Mouse (Mus musculus) CH12.LX (cell line): ENCODE measurements around the gene Myo1d. TPM values are rescaled to one million over a fixed set of nuclear protein-coding genes. Genes with fewer than 3 reads are reported as not detected.

Experiments used
- DNase-seq: peaks from one replicate; pipeline ENCODE4 v3.0.0-alpha.2; 2013; ENCODE audit errors: extremely low read depth
- H3K27ac ChIP-seq: 2 replicates; pipeline ENCODE4 v1.5.1; 2012; ENCODE audit warnings: low read depth, mild to moderate bottlenecking, control low read depth, moderate library complexity; ENCODE audit not compliant: insufficient read depth
- H3K27me3 ChIP-seq: replicated peaks from 2 replicates; pipeline ENCODE3; 2012; ENCODE audit warnings: inconsistent platforms
- H3K36me3 ChIP-seq, 2 experiments: replicated peaks in 1 of 2; 2 replicates each; pipeline versions ENCODE3 to v1.6.1; 2012; ENCODE audit warnings: inconsistent platforms in 1 of 2, low read length in 1 of 2, mild to moderate bottlenecking in 1 of 2, mixed read lengths in 1 of 2, moderate library complexity in 1 of 2; ENCODE audit not compliant: control insufficient read depth in 1 of 2, insufficient read depth in 1 of 2
- H3K4me1 ChIP-seq, 2 experiments: 2 replicates each; pipeline ENCODE4 v1.6.1; 2012; ENCODE audit warnings: inconsistent platforms in 1 of 2, moderate library complexity in 1 of 2; ENCODE audit not compliant: insufficient read depth in 2 of 2, control insufficient read depth in 1 of 2
- H3K4me2 ChIP-seq: 2 replicates; pipeline ENCODE4 v1.6.1; 2012; ENCODE audit warnings: low read depth, mild to moderate bottlenecking, control low read depth; ENCODE audit not compliant: poor library complexity, insufficient read depth, severe bottlenecking
- H3K4me3 ChIP-seq, 3 experiments: fragments of 150-350 bp in 1 of 3; sonication (generic) in 1 of 3; replicated peaks in 1 of 3; 2 replicates each; pipeline versions ENCODE3 to v1.5.1; 2011 to 2012; ENCODE audit warnings: low read depth in 2 of 3, low read length in 2 of 3, mild to moderate bottlenecking in 2 of 3, moderate library complexity in 2 of 3, control low read depth in 1 of 3, improper control_type of control experiment in 1 of 3, inconsistent platforms in 1 of 3, mixed read lengths in 1 of 3; ENCODE audit not compliant: poor library complexity in 1 of 3
- H3K79me2 ChIP-seq: replicated peaks from 2 replicates; pipeline ENCODE4 v1.6.1; 2012; ENCODE audit warnings: mild to moderate bottlenecking, moderate library complexity; ENCODE audit not compliant: control insufficient read depth, poor library complexity, insufficient read depth, severe bottlenecking; ENCODE audit errors: extremely low read depth
- H3K9ac ChIP-seq: 2 replicates; pipeline ENCODE4 v1.6.1; 2012; ENCODE audit warnings: low read depth, mild to moderate bottlenecking, control low read depth, moderate library complexity; ENCODE audit not compliant: insufficient read depth
- H3K9me3 ChIP-seq: replicated peaks from 2 replicates; pipeline ENCODE3; 2012; ENCODE audit warnings: low read length, inconsistent platforms, mixed read lengths
- CHD2 ChIP-seq: IDR thresholded peaks from 2 replicates; pipeline ENCODE4 v1.6.1; 2011; ENCODE audit warnings: low read length, improper control_type of control experiment
- E2F4 ChIP-seq: IDR thresholded peaks from 2 replicates; pipeline ENCODE4 v1.6.1; 2011; ENCODE audit warnings: low read depth, low read length, improper control_type of control experiment; ENCODE audit not compliant: insufficient replicate concordance
- HCFC1 ChIP-seq: IDR thresholded peaks from 2 replicates; pipeline ENCODE4 v1.6.1; 2012; ENCODE audit warnings: low read depth, mild to moderate bottlenecking, inconsistent platforms, low read length, improper control_type of control experiment
- IRF4 ChIP-seq: IDR thresholded peaks from 2 replicates; pipeline ENCODE4 v1.6.1; 2014; ENCODE audit warnings: low read depth, mild to moderate bottlenecking, inconsistent platforms, low read length, improper control_type of control experiment
- JUN ChIP-seq: IDR thresholded peaks from 2 replicates; pipeline ENCODE4 v1.6.1; 2011; ENCODE audit warnings: low read depth, mild to moderate bottlenecking, low read length, improper control_type of control experiment, moderate library complexity; ENCODE audit not compliant: insufficient read depth
- MAFK ChIP-seq: IDR thresholded peaks from 2 replicates; pipeline ENCODE4 v1.6.1; 2011; ENCODE audit warnings: low read length, improper control_type of control experiment; ENCODE audit not compliant: insufficient replicate concordance
- MAZ ChIP-seq: IDR thresholded peaks from 2 replicates; pipeline ENCODE4 v1.6.1; 2012; ENCODE audit warnings: low read depth, mild to moderate bottlenecking, inconsistent platforms, low read length, improper control_type of control experiment, moderate library complexity
- MEF2A ChIP-seq: IDR thresholded peaks from 2 replicates; pipeline ENCODE4 v1.6.1; 2014; ENCODE audit warnings: low read depth, mild to moderate bottlenecking, inconsistent platforms, low read length, improper control_type of control experiment, borderline replicate concordance
- MXI1 ChIP-seq: IDR thresholded peaks from 2 replicates; pipeline ENCODE4 v1.6.1; 2011; ENCODE audit warnings: mild to moderate bottlenecking, low read depth, low read length, improper control_type of control experiment
- MYC ChIP-seq: IDR thresholded peaks from 2 replicates; pipeline ENCODE4 v1.6.1; 2011; ENCODE audit warnings: low read depth, mild to moderate bottlenecking, improper control_type of control experiment, low read length
- NELFE ChIP-seq: IDR thresholded peaks from 2 replicates; pipeline ENCODE4 v1.6.1; 2011; ENCODE audit warnings: low read depth, low read length, improper control_type of control experiment
- POLR2AphosphoS2 ChIP-seq: IDR thresholded peaks from 2 replicates; pipeline ENCODE4 v1.6.1; 2011; ENCODE audit warnings: low read depth, low read length, improper control_type of control experiment
- RAD21 ChIP-seq: IDR thresholded peaks from 2 replicates; pipeline ENCODE4 v1.6.1; 2011; ENCODE audit warnings: low read depth, mild to moderate bottlenecking, low read length, improper control_type of control experiment, moderate library complexity
- SIN3A ChIP-seq: IDR thresholded peaks from 2 replicates; pipeline ENCODE4 v1.6.1; 2012; ENCODE audit warnings: low read length, improper control_type of control experiment, inconsistent platforms
- TCF12 ChIP-seq: IDR thresholded peaks from 2 replicates; pipeline ENCODE4 v1.6.1; 2014; ENCODE audit warnings: low read depth, mild to moderate bottlenecking, inconsistent platforms, low read length, improper control_type of control experiment
- USF2 ChIP-seq: conservative IDR thresholded peaks from 2 replicates; pipeline ENCODE4 v1.6.1; 2011; ENCODE audit warnings: low read depth, low read length, improper control_type of control experiment
- ZC3H11A ChIP-seq: IDR thresholded peaks from 2 replicates; pipeline ENCODE4 v1.6.1; 2012; ENCODE audit warnings: low read depth, mild to moderate bottlenecking, inconsistent platforms, low read length, improper control_type of control experiment
- ZKSCAN1 ChIP-seq: IDR thresholded peaks from 2 replicates; pipeline ENCODE4 v1.6.1; 2012; ENCODE audit warnings: low read depth, inconsistent platforms, low read length, improper control_type of control experiment, borderline replicate concordance
- ZNF384 ChIP-seq: IDR thresholded peaks from 2 replicates; pipeline ENCODE4 v1.6.1; 2012; ENCODE audit warnings: low read depth, low read length, improper control_type of control experiment, inconsistent platforms
- dilution Hi-C: fragments of 300-500 bp; cut with MboI; formaldehyde crosslinking; loops from 2 replicates; pipeline ENCODE4 v1.14.3; 2020; ENCODE audit warnings: low sequenced_read_pairs; ENCODE audit not compliant: extremely low pct_unique_long_range_greater_than_20kb, extremely low pct_ligation_motif_present
- in situ Hi-C: fragments of 300-500 bp; cut with MboI; formaldehyde crosslinking; loops from 3 replicates; pipeline ENCODE4 v1.14.3; 2019; ENCODE audit warnings: low sequenced_read_pairs, low pct_ligation_motif_present, low pct_unique_long_range_greater_than_20kb, mixed read lengths
- polyA plus RNA-seq: library from polyadenylated mRNA; unstranded; fragments of >175 nt; gene quantifications from 2 replicates; pipeline ENCODE4 v1.2.1, GENCODE M21; 2012; ENCODE audit warnings: low read depth; ENCODE audit not compliant: insufficient read length
- total RNA-seq, 2 experiments: library from RNA; depleted of rRNA; stranded (reverse); fragments of 300-350 nt in 1 of 2; fragments of >200 nt in 1 of 2; gene quantifications; 2 replicates each; pipeline ENCODE4 v1.2.3; 2012 to 2014

Myo1d gene
- total and polyA plus RNA-seq, 3 experiments: 2.2 to 5.6 (median 2.9) TPM

GRCm38 (mm10) chr11:80506483-80506882 is 273.3 kb downstream of the Myo1d start (continued):
- TF ChIP-seq ZKSCAN1: no peak
- TF ChIP-seq SIN3A: no peak; the same call in 1 of the 2 replicates
- TF ChIP-seq ZC3H11A: no peak
- TF ChIP-seq NELFE: no peak
- TF ChIP-seq CHD2: no peak
- TF ChIP-seq ZNF384: no peak
- no peak for TF ChIP-seq E2F4
- 0 out of 2 replicates have a peak, but pooled peaks have one; percentile 13 for TF ChIP-seq JUN

DNA sequence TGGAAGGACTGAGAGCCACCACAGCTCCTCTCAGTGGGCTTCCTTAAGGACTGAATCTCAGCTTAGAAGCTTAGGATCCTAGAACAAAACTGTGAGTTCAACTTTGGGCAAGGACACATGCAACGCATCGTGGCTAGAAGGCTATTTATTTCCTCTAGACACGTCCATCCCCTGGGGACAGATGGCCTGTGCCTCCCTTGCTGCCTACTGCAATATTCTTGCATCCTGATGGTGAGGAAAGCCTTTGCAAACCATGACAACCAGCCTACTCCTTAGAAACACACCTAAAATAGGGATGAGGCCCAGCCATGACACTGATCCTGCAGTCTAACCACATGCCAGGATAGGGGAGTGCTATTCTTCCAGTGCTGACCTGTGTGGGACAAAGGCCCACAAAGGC is 274.2 kb downstream of the Myo1d start:
- Histone ChIP-seq H3K9me3 (peaks cover 5% of the 10 kb centered on the region), H3K9ac (no peak overlapping the region), H3K36me3 (no peaks in the 10 kb centered on the region), H3K4me3 (no peak overlapping the region), H3K27me3 (no peaks in the 10 kb centered on the region), H3K27ac (peak overlapping the region; percentile 85), H3K4me1 (peaks cover 44 to 86% of the 10 kb centered on the region in 2 experiments), H3K4me2 (peak overlapping the region; percentile 14), H3K79me2 (no peaks in the 10 kb centered on the region)
- no peak for DNase-seq
- dilution Hi-C loops (no loop called here), in situ Hi-C loops (loop anchor here (5.0 kb wide), 1 partner anchor 57 kb away; no protein-coding TSS in a partner anchor)
- TF ChIP-seq JUN (no peak), MEF2A (no peak), USF2 (no peak), HCFC1 (no peak), MAFK (no peak), IRF4 (no peak), MYC (no peak), RAD21 (no peak), TCF12 (no peak), MAZ (no peak), MXI1 (no peak), POLR2AphosphoS2 (no peak)
